Mouse (Mus musculus): Measurements from ENCODE around the gene Btbd2. TPM values are rescaled to one million over a fixed set of nuclear protein-coding genes. Genes with fewer than 3 reads are reported as not detected.
"Not testable (repeated sequence)": the region's sequence is repeated elsewhere in the genome, so short reads cannot be mapped to it uniquely, and the experiment has no call there.

Btbd2 gene
- polyA plus RNA-seq, 1 experiment = 91.6 TPM

GRCm38 (mm10) chr10:80654866-80655265, 2.0 kb downstream of the Btbd2 start:
- H3K27me3 ChIP-seq (replicated peaks) = no peaks in the 10 kb centered on the region
- no peaks in the 10 kb centered on the region for H3K9me3 ChIP-seq
- peaks cover 89% of the 10 kb centered on the region for H3K4me1 ChIP-seq
- peaks cover 31% of the 10 kb centered on the region for H3K36me3 ChIP-seq (replicated peaks; ENCODE audit: low read length)
- TF ChIP-seq FLI1 (IDR thresholded peaks at IDR 0.05; ENCODE audit: low read length) (no peak), GATA1 (IDR thresholded peaks at IDR 0.05; ENCODE audit: borderline replicate concordance, low read length) (no peak)
- peak overlapping the region; percentile 44 for H3K4me3 ChIP-seq (replicated peaks)

- H3K9me3 ChIP-seq = no peaks in the 10 kb centered on the region
- H3K36me3 ChIP-seq (replicated peaks; ENCODE audit: low read length) = peaks cover 44% of the 10 kb centered on the region
- H3K4me3 ChIP-seq (replicated peaks) = peak overlapping the region; percentile 50
- H3K27me3 ChIP-seq (replicated peaks) = no peaks in the 10 kb centered on the region
- no peak for TF ChIP-seq GATA1 (IDR thresholded peaks at IDR 0.05; ENCODE audit: borderline replicate concordance, low read length)
- TF ChIP-seq FLI1 (IDR thresholded peaks at IDR 0.05; ENCODE audit: low read length) = no peak
- peaks cover 85% of the 10 kb centered on the region for H3K4me1 ChIP-seq
Measured at GRCm38 (mm10) chr10:80653156-80653720, 3.6 kb downstream of the Btbd2 start.

GRCm38 (mm10) chr10:80650392-80650791, 6.5 kb downstream of the Btbd2 start:
- Histone ChIP-seq H3K4me1 (peaks cover 62% of the 10 kb centered on the region), H3K9me3 (no peaks in the 10 kb centered on the region), H3K36me3 (replicated peaks; ENCODE audit: low read length) (peaks cover 72% of the 10 kb centered on the region)

GRCm38 (mm10) chr10:80649910-80650309, 7.0 kb downstream of the Btbd2 start:
- H3K9me3 ChIP-seq; H3K4me3 ChIP-seq (replicated peaks); H3K27me3 ChIP-seq (replicated peaks): not testable (repeated sequence)
- H3K4me1 ChIP-seq = peaks cover 57% of the 10 kb centered on the region
- H3K36me3 ChIP-seq (replicated peaks; ENCODE audit: low read length) = peaks cover 75% of the 10 kb centered on the region

More at GRCm38 (mm10) chr10:80650392-80650791, 6.5 kb downstream of the Btbd2 start:
- Histone ChIP-seq H3K27me3 (replicated peaks) (no peaks in the 10 kb centered on the region), H3K4me3 (replicated peaks) (no peak overlapping the region)
- TF ChIP-seq FLI1 (IDR thresholded peaks at IDR 0.05; ENCODE audit: low read length) (no peak), GATA1 (IDR thresholded peaks at IDR 0.05; ENCODE audit: borderline replicate concordance, low read length) (no peak)

GRCm38 (mm10) chr10:80646936-80647335, 9.9 kb downstream of the Btbd2 start:
- H3K9me3 ChIP-seq = no peaks in the 10 kb centered on the region
- no peak for TF ChIP-seq FLI1 (IDR thresholded peaks at IDR 0.05; ENCODE audit: low read length)
- no peak for TF ChIP-seq GATA1 (IDR thresholded peaks at IDR 0.05; ENCODE audit: borderline replicate concordance, low read length)
- H3K4me3 ChIP-seq (replicated peaks) = no peak overlapping the region
- H3K4me1 ChIP-seq = peaks cover 34% of the 10 kb centered on the region
- H3K36me3 ChIP-seq (replicated peaks; ENCODE audit: low read length) = peaks cover 92% of the 10 kb centered on the region
- H3K27me3 ChIP-seq (replicated peaks) = no peaks in the 10 kb centered on the region

- H3K36me3 ChIP-seq (replicated peaks; ENCODE audit: low read length) = peaks cover 98% of the 10 kb centered on the region
Measured at GRCm38 (mm10) chr10:80635345-80635744, 21.5 kb downstream of the Btbd2 start.

GRCm38 (mm10) chr10:80628925-80629324, 27.9 kb downstream of the Btbd2 start:
- Histone ChIP-seq H3K4me3 (replicated peaks) (peak overlapping the region; percentile 54), H3K27me3 (replicated peaks) (no peaks in the 10 kb centered on the region), H3K4me1 (peaks cover 95% of the 10 kb centered on the region), H3K36me3 (replicated peaks; ENCODE audit: low read length) (peaks cover 93% of the 10 kb centered on the region), H3K9me3 (no peaks in the 10 kb centered on the region)
- TF ChIP-seq GATA1 (IDR thresholded peaks at IDR 0.05; ENCODE audit: borderline replicate concordance, low read length) = no peak
- no peak for TF ChIP-seq FLI1 (IDR thresholded peaks at IDR 0.05; ENCODE audit: low read length)

More at GRCm38 (mm10) chr10:80635345-80635744, 21.5 kb downstream of the Btbd2 start:
- Histone ChIP-seq H3K27me3 (replicated peaks) (no peaks in the 10 kb centered on the region), H3K9me3 (no peaks in the 10 kb centered on the region), H3K4me1 (peaks cover 43% of the 10 kb centered on the region), H3K4me3 (replicated peaks) (no peak overlapping the region)
- TF ChIP-seq GATA1 (IDR thresholded peaks at IDR 0.05; ENCODE audit: borderline replicate concordance, low read length) = no peak
- no peak for TF ChIP-seq FLI1 (IDR thresholded peaks at IDR 0.05; ENCODE audit: low read length)

- TF ChIP-seq FLI1 (IDR thresholded peaks at IDR 0.05; ENCODE audit: low read length) (no peak), GATA1 (IDR thresholded peaks at IDR 0.05; ENCODE audit: borderline replicate concordance, low read length) (no peak)
- H3K36me3 ChIP-seq (replicated peaks; ENCODE audit: low read length) = peaks cover 84% of the 10 kb centered on the region
- H3K4me1 ChIP-seq = peaks cover 96% of the 10 kb centered on the region
- peak overlapping the region; percentile 44 for H3K4me3 ChIP-seq (replicated peaks)
- no peaks in the 10 kb centered on the region for H3K27me3 ChIP-seq (replicated peaks)
- H3K9me3 ChIP-seq = no peaks in the 10 kb centered on the region
Measured at GRCm38 (mm10) chr10:80627685-80628084, 29.2 kb downstream of the Btbd2 start.

- Histone ChIP-seq H3K27me3 (replicated peaks) (no peaks in the 10 kb centered on the region), H3K36me3 (replicated peaks; ENCODE audit: low read length) (peaks cover 64% of the 10 kb centered on the region), H3K4me3 (replicated peaks) (peak overlapping the region; percentile 100), H3K9me3 (no peaks in the 10 kb centered on the region), H3K4me1 (peaks cover 86% of the 10 kb centered on the region)
- no peak for TF ChIP-seq FLI1 (IDR thresholded peaks at IDR 0.05; ENCODE audit: low read length)
- TF ChIP-seq GATA1 (IDR thresholded peaks at IDR 0.05; ENCODE audit: borderline replicate concordance, low read length) = no peak
Measured at GRCm38 (mm10) chr10:80625764-80626163, 31.1 kb downstream of the Btbd2 start.

- H3K9me3 ChIP-seq = no peaks in the 10 kb centered on the region
- TF ChIP-seq GATA1 (IDR thresholded peaks at IDR 0.05; ENCODE audit: borderline replicate concordance, low read length) (no peak), FLI1 (IDR thresholded peaks at IDR 0.05; ENCODE audit: low read length) (no peak; the same call in 1 of the 2 replicates)
- H3K4me1 ChIP-seq = peaks cover 80% of the 10 kb centered on the region
- no peaks in the 10 kb centered on the region for H3K27me3 ChIP-seq (replicated peaks)
- H3K4me3 ChIP-seq (replicated peaks) = peak overlapping the region; percentile 100
- peaks cover 43% of the 10 kb centered on the region for H3K36me3 ChIP-seq (replicated peaks; ENCODE audit: low read length)
Measured at GRCm38 (mm10) chr10:80623457-80624191, 33.2 kb downstream of the Btbd2 start.

All from megakaryocyte, embryonic 14.5 days (primary cell).